Mouse (Mus musculus) ovary, postnatal 36 days (tissue): ENCODE measurements around the gene Ctcfl.
A peak's percentile ranks its signal among the peaks of the same experiment; 100 is the strongest.
"Not testable (repeated sequence)": the region's sequence is repeated elsewhere in the genome, so short reads cannot be mapped to it uniquely, and the experiment has no call there.

Source experiments
- DNase-seq: peaks from one replicate; pipeline ENCODE4 v3.0.0; 2022; ENCODE audit warnings: low spot score, mixed read lengths

Gene Ctcfl

GRCm38 (mm10) chr2:173143611-173144010 lies 24.3 kb upstream of the Ctcfl start:
- DNase-seq = no peak

- DNase-seq = no peak
These were observed 19.3 kb upstream of the Ctcfl start for GRCm38 (mm10) chr2:173138323-173139239.

- no peak for DNase-seq
These were observed 15.4 kb upstream of the Ctcfl start for GRCm38 (mm10) chr2:173134695-173135094.

GRCm38 (mm10) chr2:173132794-173133300 lies 13.5 kb upstream of the Ctcfl start:
- DNase-seq = peak; percentile 21

- DNase-seq = no peak
These were observed 12.9 kb upstream of the Ctcfl start for GRCm38 (mm10) chr2:173132262-173132661.

GRCm38 (mm10) chr2:173129111-173129510 lies 9.8 kb upstream of the Ctcfl start:
- DNase-seq = no peak

GRCm38 (mm10) chr2:173126386-173126785 lies 7.1 kb upstream of the Ctcfl start:
- DNase-seq = no peak

GRCm38 (mm10) chr2:173124022-173124735 lies 4.9 kb upstream of the Ctcfl start:
- no peak for DNase-seq

GRCm38 (mm10) chr2:173120117-173120516 lies 792 bp upstream of the Ctcfl start:
- DNase-seq = not testable (repeated sequence)

- not testable (repeated sequence) for DNase-seq
These were observed 5.5 kb downstream of the Ctcfl start for GRCm38 (mm10) chr2:173113796-173114195.

- no peak for DNase-seq
These were observed 8.8 kb downstream of the Ctcfl start for GRCm38 (mm10) chr2:173110571-173110970.

GRCm38 (mm10) chr2:173109510-173109909 lies 9.8 kb downstream of the Ctcfl start:
- no peak for DNase-seq

- no peak for DNase-seq
These were observed 10.7 kb downstream of the Ctcfl start for GRCm38 (mm10) chr2:173108509-173109190.

GRCm38 (mm10) chr2:173106889-173107785 lies 12.2 kb downstream of the Ctcfl start:
- DNase-seq = peak; percentile 34

- no peak for DNase-seq
These were observed 12.9 kb downstream of the Ctcfl start for GRCm38 (mm10) chr2:173106409-173106808.

GRCm38 (mm10) chr2:173097337-173097736 lies 22.0 kb downstream of the Ctcfl start:
- not testable (repeated sequence) for DNase-seq

GRCm38 (mm10) chr2:173089437-173089836 lies 29.9 kb downstream of the Ctcfl start:
- peak; percentile 79 for DNase-seq

GRCm38 (mm10) chr2:173087405-173087804 lies 31.9 kb downstream of the Ctcfl start:
- no peak for DNase-seq

GRCm38 (mm10) chr2:173085763-173086162 lies 33.6 kb downstream of the Ctcfl start:
- DNase-seq = no peak

- no peak for DNase-seq
These were observed 34.5 kb downstream of the Ctcfl start for GRCm38 (mm10) chr2:173084871-173085270.
